Mouse (Mus musculus) heart, embryonic 14.5 days (tissue): ENCODE measurements at regions not wholly inside any gene's neighbourhood (a gene's known extent, or its start where the extent isn't known, plus 50 kb on each side); places are given as distances from the start of the nearest gene placed in this dataset.

Experiments used
- ATAC-seq: fragments of 200-750 bp; cut with Nextera tagmentation; 2 replicates; pipeline ENCODE4 v1.8.0; 2017; ENCODE audit warnings: low read depth, moderate TSS enrichment; ENCODE audit not compliant: insufficient number of reproducible peaks, insufficient read depth, low FRiP score
- H3K27ac ChIP-seq, 2 experiments: fragments of 200-500 bp in 1 of 2; fragments of 300-500 bp in 1 of 2; sonication (generic) in 1 of 2; replicated peaks in 1 of 2; 2 replicates each; pipeline ENCODE4 v1.5.1; 2012 to 2014; ENCODE audit warnings: low read depth in 2 of 2, low read length in 2 of 2, control low read depth in 1 of 2, mild to moderate bottlenecking in 1 of 2, mixed read lengths in 1 of 2; ENCODE audit not compliant: control insufficient read depth in 1 of 2, insufficient read depth in 1 of 2
- H3K27me3 ChIP-seq: fragments of 300-500 bp; sonication (generic); 2 replicates; pipeline ENCODE4 v1.6.1; 2014; ENCODE audit warnings: mild to moderate bottlenecking, low read length, control low read depth; ENCODE audit not compliant: control insufficient read depth, insufficient read depth
- H3K36me3 ChIP-seq: fragments of 300-500 bp; sonication (generic); 2 replicates; pipeline ENCODE4 v1.6.1; 2014; ENCODE audit warnings: mild to moderate bottlenecking, control low read depth, low read length, mixed read lengths; ENCODE audit not compliant: control insufficient read depth, insufficient read depth
- H3K4me1 ChIP-seq, 2 experiments: fragments of 200-500 bp in 1 of 2; fragments of 300-500 bp in 1 of 2; sonication (generic) in 1 of 2; 2 replicates each; pipeline ENCODE4 v1.6.1; 2012 to 2014; ENCODE audit warnings: low read length in 2 of 2, control low read depth in 1 of 2, mixed read lengths in 1 of 2; ENCODE audit not compliant: control insufficient read depth in 2 of 2, insufficient read depth in 2 of 2
- H3K4me2 ChIP-seq: fragments of 300-500 bp; sonication (generic); 2 replicates; pipeline ENCODE4 v1.6.1; 2014; ENCODE audit warnings: mild to moderate bottlenecking, low read length
- H3K4me3 ChIP-seq, 2 experiments: fragments of 200-500 bp in 1 of 2; fragments of 300-500 bp in 1 of 2; sonication (generic) in 1 of 2; 2 replicates each; pipeline ENCODE4 v1.5.1; 2012 to 2014; ENCODE audit warnings: low read length in 2 of 2, mild to moderate bottlenecking in 2 of 2, control low read depth in 1 of 2, low read depth in 1 of 2, moderate library complexity in 1 of 2; ENCODE audit not compliant: control insufficient read depth in 1 of 2, insufficient read depth in 1 of 2
- H3K9ac ChIP-seq: fragments of 300-500 bp; sonication (generic); 2 replicates; pipeline ENCODE4 v1.6.1; 2014; ENCODE audit warnings: mild to moderate bottlenecking, low read length
- H3K9me3 ChIP-seq: fragments of 300-500 bp; sonication (generic); 2 replicates; pipeline ENCODE4 v1.6.1; 2016; ENCODE audit warnings: low read length, control low read depth; ENCODE audit not compliant: control insufficient read depth
- WGBS: fragments of 180-500 bp; shearing (Covaris S2); extraction: QIAGEN DNeasy Blood & Tissue Kit; methylation state at CpG from one replicate; pipeline ENCODE4 v1.1.7; 2014; 5-methylcytosine and 5-hydroxymethylcytosine counted together

GRCm38 (mm10) chr6:94779854-94780253, 79.9 kb upstream of the Lrig1 start:
- no peak overlapping the region for H3K9ac ChIP-seq
- peaks cover 16 to 17% of the 10 kb centered on the region in 2 experiments for H3K4me1 ChIP-seq
- no peak overlapping the region for H3K4me3 ChIP-seq
- no peak for ATAC-seq
- no peaks in the 10 kb centered on the region for H3K27me3 ChIP-seq
- H3K9me3 ChIP-seq, result no peaks in the 10 kb centered on the region
- H3K4me2 ChIP-seq, result no peak overlapping the region
- H3K36me3 ChIP-seq, result no peaks in the 10 kb centered on the region
- no peak overlapping the region for H3K27ac ChIP-seq
- WGBS, result 50% methylated on average over 7 of the region's 7 CpGs

GRCm38 (mm10) chr6:94779213-94779612, 79.3 kb upstream of the Lrig1 start:
- Histone ChIP-seq H3K27ac (no peak overlapping the region), H3K36me3 (no peaks in the 10 kb centered on the region), H3K27me3 (no peaks in the 10 kb centered on the region), H3K4me2 (no peak overlapping the region), H3K4me3 (no peak overlapping the region), H3K9ac (no peak overlapping the region), H3K9me3 (no peaks in the 10 kb centered on the region), H3K4me1 (peaks cover 18% of the 10 kb centered on the region in 2 experiments)
- 55% methylated on average over 7 of the region's 7 CpGs for WGBS
- no peak for ATAC-seq

- Histone ChIP-seq H3K36me3 (no peaks in the 10 kb centered on the region), H3K27me3 (no peaks in the 10 kb centered on the region), H3K4me1 (peaks cover 21 to 22% of the 10 kb centered on the region in 2 experiments), H3K4me3 (no peak overlapping the region), H3K9ac (no peak overlapping the region), H3K9me3 (no peaks in the 10 kb centered on the region), H3K27ac (no peak overlapping the region), H3K4me2 (no peak overlapping the region)
- WGBS, result 20% methylated on average over 1 of the region's 1 CpGs
- ATAC-seq, result no peak
Measured at GRCm38 (mm10) chr6:94778797-94779196, 78.8 kb upstream of the Lrig1 start.

- WGBS, result 55% methylated on average over 4 of the region's 4 CpGs
- Histone ChIP-seq H3K9ac (no peak overlapping the region), H3K27me3 (no peaks in the 10 kb centered on the region), H3K4me2 (no peak overlapping the region), H3K9me3 (no peaks in the 10 kb centered on the region), H3K4me3 (no peak overlapping the region), H3K36me3 (no peaks in the 10 kb centered on the region), H3K4me1 (peaks cover 28 to 31% of the 10 kb centered on the region in 2 experiments), H3K27ac (no peak overlapping the region)
- no peak for ATAC-seq
Measured at GRCm38 (mm10) chr6:94776585-94776984, 76.6 kb upstream of the Lrig1 start.

- no peaks in the 10 kb centered on the region for H3K9me3 ChIP-seq
- no peak overlapping the region for H3K27ac ChIP-seq
- H3K36me3 ChIP-seq, result no peaks in the 10 kb centered on the region
- no peak for ATAC-seq
- no peak overlapping the region for H3K4me3 ChIP-seq
- no peaks in the 10 kb centered on the region for H3K27me3 ChIP-seq
- H3K4me1 ChIP-seq, result peaks cover 26 to 31% of the 10 kb centered on the region in 2 experiments
- no peak overlapping the region for H3K4me2 ChIP-seq
- WGBS, result 96% methylated on average over 3 of the region's 3 CpGs
- no peak overlapping the region for H3K9ac ChIP-seq
Measured at GRCm38 (mm10) chr6:94774871-94775270, 74.9 kb upstream of the Lrig1 start.

GRCm38 (mm10) chr6:94773604-94774486, 73.9 kb upstream of the Lrig1 start:
- Histone ChIP-seq H3K4me2 (peak overlapping the region; percentile 68), H3K36me3 (no peaks in the 10 kb centered on the region), H3K4me1 (peaks cover 20 to 22% of the 10 kb centered on the region in 2 experiments), H3K4me3 (peak overlapping the region; percentile 27 to 31), H3K27me3 (no peaks in the 10 kb centered on the region), H3K9me3 (no peaks in the 10 kb centered on the region), H3K9ac (peak overlapping the region; percentile 69), H3K27ac (peak overlapping the region; percentile 41)
- 7% methylated on average over 27 of the region's 27 CpGs for WGBS
- 0 out of 2 replicates have a peak, but pooled peaks have one; percentile 9 for ATAC-seq

- Histone ChIP-seq H3K4me1 (peaks cover 15% of the 10 kb centered on the region in 2 experiments), H3K4me3 (peak overlapping the region; percentile 27 to 31; a peak in 2 of 4 replicates), H3K36me3 (no peaks in the 10 kb centered on the region), H3K27me3 (no peaks in the 10 kb centered on the region), H3K27ac (peak overlapping the region; percentile 41), H3K4me2 (peak overlapping the region; percentile 68), H3K9ac (peak overlapping the region; percentile 69), H3K9me3 (no peaks in the 10 kb centered on the region)
- WGBS, result 43% methylated on average over 12 of the region's 12 CpGs
- no peak for ATAC-seq
Measured at GRCm38 (mm10) chr6:94772868-94773603, 73.1 kb upstream of the Lrig1 start.
